Mouse (Mus musculus) lung, embryonic 16.5 days (tissue): Measurements from ENCODE around the gene A930017K11Rik. TPM values are rescaled to one million over a fixed set of nuclear protein-coding genes. Genes with fewer than 3 reads are reported as not detected.

Source experiments
- ATAC-seq: fragments of 200-750 bp; cut with Nextera tagmentation; 2 replicates; pipeline ENCODE4 v1.8.0; 2017; ENCODE audit warnings: low read depth, mild to moderate bottlenecking, moderate library complexity
- H3K27ac ChIP-seq: fragments of 300-500 bp; sonication (generic); 2 replicates; pipeline ENCODE4 v1.5.1; 2014; ENCODE audit warnings: mild to moderate bottlenecking, control low read depth, low read length
- H3K27me3 ChIP-seq: fragments of 300-500 bp; sonication (generic); 2 replicates; pipeline ENCODE4 v1.6.1; 2014; ENCODE audit warnings: low read depth, low read length, mixed read lengths; ENCODE audit not compliant: control insufficient read depth, insufficient read depth
- H3K36me3 ChIP-seq: fragments of 300-500 bp; sonication (generic); 2 replicates; pipeline ENCODE4 v1.6.1; 2014; ENCODE audit warnings: low read length; ENCODE audit not compliant: control insufficient read depth, insufficient read depth
- H3K4me1 ChIP-seq: fragments of 300-500 bp; sonication (generic); replicated peaks from 2 replicates; pipeline ENCODE4 v1.6.1; 2014; ENCODE audit warnings: low read length, mixed read lengths; ENCODE audit not compliant: control insufficient read depth, insufficient read depth
- H3K4me2 ChIP-seq: fragments of 300-500 bp; sonication (generic); 2 replicates; pipeline ENCODE4 v1.6.1; 2014; ENCODE audit warnings: low read depth, low read length, control low read depth
- H3K4me3 ChIP-seq: fragments of 300-500 bp; sonication (generic); 2 replicates; pipeline ENCODE4 v1.5.1; 2014; ENCODE audit warnings: mild to moderate bottlenecking, low read length, control low read depth
- H3K9ac ChIP-seq: fragments of 300-500 bp; sonication (generic); 2 replicates; pipeline ENCODE4 v1.6.1; 2014; ENCODE audit warnings: low read length, control low read depth
- H3K9me3 ChIP-seq: fragments of 300-500 bp; sonication (generic); 2 replicates; pipeline ENCODE4 v1.6.1; 2016; ENCODE audit warnings: low read length; ENCODE audit not compliant: control insufficient read depth
- WGBS: fragments of 180-500 bp; shearing (Covaris S2); extraction: QIAGEN DNeasy Blood & Tissue Kit; methylation state at CpG from one replicate; pipeline ENCODE4 v1.1.7; 2014; 5-methylcytosine and 5-hydroxymethylcytosine counted together
- polyA plus RNA-seq: library from polyadenylated mRNA; unstranded; fragments of >200 nt; fragmentation: Nextera tagmentation; extraction: Ambion mirVana; gene quantifications from 2 replicates; pipeline ENCODE4 v1.2.1, GENCODE M21; 2015

Gene A930017K11Rik
- polyA plus RNA-seq, 1 experiment from 2014 or later: 0.16 TPM

DNA sequence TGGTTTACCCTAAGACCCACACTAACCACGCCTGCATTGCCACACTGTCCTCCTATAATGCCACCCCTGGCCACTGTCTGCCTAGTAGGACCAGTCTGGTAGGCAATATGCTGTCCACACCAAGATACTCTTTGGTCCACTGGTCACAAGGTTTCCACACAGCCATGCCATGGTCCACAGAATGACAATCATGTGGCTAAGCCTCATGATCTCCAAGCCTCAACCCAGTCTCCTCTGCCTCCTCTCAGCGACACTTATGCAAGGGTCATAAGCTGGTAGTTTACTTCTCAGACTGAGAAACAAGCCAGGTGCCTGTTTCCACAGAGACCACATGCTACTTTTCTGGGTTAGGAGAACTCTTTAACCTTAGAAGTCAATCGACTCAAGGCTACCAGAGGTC lies 30.5 kb upstream of the A930017K11Rik start:
- H3K4me2 ChIP-seq: no peak overlapping the region
- ATAC-seq: no peak
- 86% methylated on average over 3 of the region's 3 CpGs for WGBS
- no peak overlapping the region for H3K27ac ChIP-seq
- H3K9me3 ChIP-seq: no peaks in the 10 kb centered on the region
- peaks cover 26% of the 10 kb centered on the region for H3K4me1 ChIP-seq
- H3K4me3 ChIP-seq: no peak overlapping the region
- 0 out of 2 replicates have a peak, but pooled peaks cover under 1% of the 10 kb centered on the region for H3K36me3 ChIP-seq
- no peak overlapping the region for H3K9ac ChIP-seq
- no peaks in the 10 kb centered on the region for H3K27me3 ChIP-seq

DNA sequence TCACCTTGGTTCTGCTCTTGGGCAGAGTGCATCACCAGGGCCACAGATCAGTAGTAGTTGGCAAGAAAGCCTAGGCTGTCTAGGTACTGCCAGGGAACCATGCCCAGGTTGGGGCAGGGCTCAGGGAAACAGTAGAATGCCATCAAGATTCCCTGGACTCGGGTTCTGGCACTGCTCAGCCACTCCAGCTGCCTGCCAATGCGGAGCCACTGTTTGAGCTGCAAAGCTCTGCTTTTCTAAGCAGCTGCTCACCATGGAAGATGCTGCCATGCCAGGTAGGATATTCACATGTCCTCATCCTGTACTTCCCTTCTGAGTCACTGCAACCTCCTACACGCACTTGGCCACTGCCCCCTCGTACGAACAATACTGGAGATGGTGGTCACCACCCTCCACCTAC lies 28.5 kb upstream of the A930017K11Rik start:
- Histone ChIP-seq H3K36me3 (0 out of 2 replicates have a peak, but pooled peaks cover 2% of the 10 kb centered on the region), H3K4me2 (no peak overlapping the region), H3K4me3 (no peak overlapping the region), H3K9ac (0 out of 2 replicates have a peak overlapping the region, but pooled peaks have one; percentile 9), H3K27ac (no peak overlapping the region), H3K27me3 (no peaks in the 10 kb centered on the region), H3K9me3 (no peaks in the 10 kb centered on the region), H3K4me1 (peaks cover 19% of the 10 kb centered on the region)
- WGBS: 79% methylated on average over 5 of the region's 5 CpGs
- ATAC-seq: no peak

DNA sequence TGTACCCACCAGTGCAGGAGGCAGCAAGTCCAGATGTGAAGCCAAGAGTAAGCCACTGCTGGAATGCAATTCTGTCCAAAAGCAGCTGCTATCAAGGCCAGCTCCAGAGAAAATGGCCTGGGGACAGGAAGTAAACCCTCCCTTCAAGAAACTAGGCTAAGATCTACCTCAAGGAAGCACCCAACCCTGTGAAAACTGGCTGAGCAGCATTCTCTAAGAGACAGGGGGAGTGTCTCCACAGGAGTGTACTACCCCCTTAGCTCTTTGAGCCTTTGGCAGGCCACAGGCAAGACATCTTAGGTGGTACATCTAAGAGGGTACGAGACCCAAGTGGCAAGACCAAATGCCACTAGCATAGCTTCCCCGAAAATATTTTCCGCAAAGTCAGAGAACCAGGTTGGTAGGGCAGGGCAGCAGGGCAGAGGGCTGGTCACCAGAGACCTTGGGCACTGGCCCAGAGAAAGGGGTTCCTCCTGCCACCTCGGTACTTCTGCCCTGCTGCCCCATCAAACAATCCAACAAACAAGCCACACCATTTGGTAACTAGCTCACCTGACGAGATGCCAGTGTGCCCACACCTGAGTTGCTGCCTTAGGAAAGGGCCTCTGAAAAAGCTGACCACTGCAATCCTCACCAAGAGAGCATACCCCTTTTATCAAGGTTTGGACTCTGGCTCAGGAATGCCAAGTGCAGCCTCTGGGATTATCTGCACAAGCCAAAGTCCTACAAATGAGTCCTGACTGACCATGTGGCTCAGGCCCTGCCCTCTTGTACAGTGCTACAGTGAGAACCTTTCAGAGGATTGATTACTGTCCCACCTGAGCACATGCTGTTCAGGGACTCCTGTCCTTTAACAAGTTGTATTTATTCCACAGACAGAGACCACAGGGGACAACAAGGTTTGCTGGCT lies 27.7 kb upstream of the A930017K11Rik start:
- no peaks in the 10 kb centered on the region for H3K27me3 ChIP-seq
- H3K9ac ChIP-seq: no peak overlapping the region
- WGBS: 79% methylated on average over 5 of the region's 5 CpGs
- H3K9me3 ChIP-seq: no peaks in the 10 kb centered on the region
- H3K4me3 ChIP-seq: no peak overlapping the region
- peak; percentile 50; the same call in 1 of the 2 replicates for ATAC-seq
- H3K4me1 ChIP-seq: peaks cover 19% of the 10 kb centered on the region
- H3K36me3 ChIP-seq: 0 out of 2 replicates have a peak, but pooled peaks cover 2% of the 10 kb centered on the region
- no peak overlapping the region for H3K4me2 ChIP-seq
- no peak overlapping the region for H3K27ac ChIP-seq

DNA sequence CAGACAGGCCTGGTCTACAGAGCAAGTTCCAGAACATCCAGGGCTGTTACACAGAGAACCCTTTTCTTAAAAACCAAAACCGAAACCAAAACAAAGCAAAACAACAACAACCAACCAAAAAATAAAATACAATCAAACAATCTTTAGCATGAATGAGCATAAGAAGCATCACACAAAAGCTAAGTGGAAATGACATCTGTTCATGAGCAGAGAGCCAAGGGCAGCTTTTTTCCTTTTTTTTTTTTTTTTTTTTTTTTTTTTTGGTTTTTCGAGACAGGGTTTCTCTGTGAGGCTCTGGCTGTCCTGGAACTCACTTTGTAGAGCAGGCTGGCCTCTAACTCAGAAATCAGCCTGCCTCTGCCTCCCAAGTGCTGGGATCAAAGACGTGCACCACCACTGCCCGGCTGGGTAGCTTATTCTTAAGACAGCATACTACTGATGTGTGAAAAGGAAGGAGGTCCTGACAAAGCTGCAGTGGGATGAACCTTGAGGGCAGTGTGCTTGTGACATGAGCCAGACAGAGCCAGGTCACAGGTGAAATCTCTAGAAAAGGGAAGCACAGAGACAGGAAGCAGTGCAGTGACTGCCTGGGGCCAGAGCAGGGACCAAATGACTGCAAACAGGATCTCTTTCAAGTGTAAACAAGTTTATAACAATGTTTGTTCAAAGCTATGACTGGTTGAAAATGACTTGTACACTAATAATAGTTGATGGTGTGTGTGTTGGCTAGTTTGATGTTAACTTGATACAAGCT lies 18.8 kb upstream of the A930017K11Rik start:
- H3K4me2 ChIP-seq: no peak overlapping the region
- H3K9ac ChIP-seq: no peak overlapping the region
- WGBS: 82% methylated on average over 4 of the region's 4 CpGs
- no peaks in the 10 kb centered on the region for H3K36me3 ChIP-seq
- no peak overlapping the region for H3K4me3 ChIP-seq
- peaks cover 17% of the 10 kb centered on the region for H3K4me1 ChIP-seq
- H3K9me3 ChIP-seq: no peaks in the 10 kb centered on the region
- no peak overlapping the region for H3K27ac ChIP-seq
- ATAC-seq: no peak
- H3K27me3 ChIP-seq: no peaks in the 10 kb centered on the region

DNA sequence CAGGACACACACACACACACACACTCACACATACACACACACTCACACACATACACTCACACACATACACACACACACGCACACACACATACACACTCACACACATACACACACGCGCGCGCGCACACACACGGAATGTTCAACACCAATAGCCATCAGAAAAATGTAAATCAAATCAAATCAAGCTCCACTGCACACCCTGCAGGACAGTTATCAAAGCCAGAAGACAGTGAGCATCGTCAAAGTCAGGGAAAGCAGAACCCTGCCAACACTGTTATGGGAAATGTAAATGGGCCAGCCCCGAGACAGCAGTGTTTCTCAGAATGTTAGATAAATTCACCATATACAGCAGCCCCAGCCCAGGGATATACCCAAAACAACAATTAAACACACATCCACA lies 18.1 kb upstream of the A930017K11Rik start:
- no peaks in the 10 kb centered on the region for H3K36me3 ChIP-seq
- no peak overlapping the region for H3K27ac ChIP-seq
- peaks cover 17% of the 10 kb centered on the region for H3K4me1 ChIP-seq
- H3K9me3 ChIP-seq: no peaks in the 10 kb centered on the region
- H3K9ac ChIP-seq: no peak overlapping the region
- H3K27me3 ChIP-seq: no peaks in the 10 kb centered on the region
- no peak for ATAC-seq
- WGBS: 88% methylated on average over 9 of the region's 9 CpGs
- H3K4me2 ChIP-seq: no peak overlapping the region
- H3K4me3 ChIP-seq: no peak overlapping the region

DNA sequence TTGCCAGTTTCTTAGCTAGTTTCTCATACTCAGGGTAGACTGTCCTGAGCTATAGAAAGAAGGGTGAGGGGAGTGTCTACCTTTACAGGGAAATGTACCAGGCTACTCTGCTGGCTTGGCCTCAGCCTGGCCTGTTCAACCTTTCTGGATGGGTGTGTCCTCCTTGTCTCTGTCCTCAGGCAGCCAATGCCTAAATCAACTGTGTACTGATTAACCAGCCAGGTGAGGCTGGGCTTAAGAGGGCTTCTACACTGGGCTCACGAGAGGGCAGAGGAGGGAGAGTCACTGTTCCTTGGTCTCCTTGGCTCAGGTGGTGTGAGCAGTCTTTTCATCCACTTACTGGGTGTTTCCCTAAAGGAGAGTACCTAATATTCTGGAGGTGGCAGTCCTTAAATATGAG lies 15.8 kb upstream of the A930017K11Rik start:
- Histone ChIP-seq H3K27me3 (no peaks in the 10 kb centered on the region), H3K36me3 (no peaks in the 10 kb centered on the region), H3K9ac (no peak overlapping the region), H3K27ac (0 out of 2 replicates have a peak overlapping the region, but pooled peaks have one; percentile 5), H3K9me3 (no peaks in the 10 kb centered on the region), H3K4me2 (no peak overlapping the region), H3K4me1 (peaks cover 17% of the 10 kb centered on the region), H3K4me3 (no peak overlapping the region)
- peak; percentile 83 for ATAC-seq
- WGBS: 60% methylated on average over 1 of the region's 1 CpGs

DNA sequence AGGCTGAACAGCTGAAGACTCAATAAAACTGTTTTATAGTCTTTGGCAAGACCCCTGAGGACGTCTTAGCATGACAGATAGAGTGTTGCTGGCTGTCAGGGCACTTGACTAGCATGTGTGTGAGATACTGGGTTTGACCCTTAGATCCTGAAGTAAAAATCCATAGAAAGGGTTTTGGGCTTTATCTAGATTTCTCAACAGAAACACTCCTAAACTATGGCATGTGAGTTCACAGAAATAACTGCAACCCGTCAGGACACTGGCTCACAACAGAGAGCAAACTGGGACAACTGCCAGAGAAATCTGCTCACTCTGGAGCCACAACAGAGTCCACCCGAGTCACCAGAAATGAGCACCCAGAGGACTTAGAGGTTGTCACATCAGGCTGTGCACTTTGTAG lies 15.3 kb upstream of the A930017K11Rik start:
- WGBS: 21% methylated on average over 3 of the region's 3 CpGs

DNA sequence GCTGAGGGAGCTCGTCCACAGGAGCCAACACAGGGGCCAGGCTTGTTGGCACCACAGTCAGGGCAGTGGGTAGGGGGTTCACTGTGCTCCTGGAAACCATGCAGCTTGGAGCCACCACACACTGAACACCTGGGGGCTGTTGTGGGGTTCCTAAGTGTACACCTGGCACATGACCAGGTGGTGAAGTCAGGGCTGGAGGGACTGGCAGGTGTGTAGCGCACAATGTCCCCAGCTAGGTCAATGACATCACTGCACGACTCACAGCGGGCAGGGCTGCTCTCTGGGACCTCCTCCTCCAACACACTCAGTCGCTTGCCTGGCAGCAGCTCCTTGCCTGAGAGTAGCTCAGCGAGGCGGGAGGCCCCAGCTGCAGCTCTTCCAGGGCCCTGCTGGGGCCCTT lies 11.9 kb upstream of the A930017K11Rik start:
- H3K4me3 ChIP-seq: no peak overlapping the region
- no peaks in the 10 kb centered on the region for H3K9me3 ChIP-seq
- no peak overlapping the region for H3K9ac ChIP-seq
- ATAC-seq: no peak
- H3K4me2 ChIP-seq: no peak overlapping the region
- H3K36me3 ChIP-seq: peaks cover 4% of the 10 kb centered on the region; the same call in 1 of the 2 replicates
- no peaks in the 10 kb centered on the region for H3K27me3 ChIP-seq
- H3K4me1 ChIP-seq: peaks cover 17% of the 10 kb centered on the region
- H3K27ac ChIP-seq: no peak overlapping the region
- 79% methylated on average over 7 of the region's 7 CpGs for WGBS

More for the DNA sequence above, 15.3 kb upstream of the A930017K11Rik start:
- Histone ChIP-seq H3K9ac (no peak overlapping the region), H3K4me1 (peaks cover 17% of the 10 kb centered on the region), H3K4me2 (no peak overlapping the region), H3K36me3 (no peaks in the 10 kb centered on the region), H3K9me3 (no peaks in the 10 kb centered on the region), H3K27me3 (no peaks in the 10 kb centered on the region), H3K4me3 (no peak overlapping the region), H3K27ac (0 out of 2 replicates have a peak overlapping the region, but pooled peaks have one; percentile 18)
- peak; percentile 69 for ATAC-seq

DNA sequence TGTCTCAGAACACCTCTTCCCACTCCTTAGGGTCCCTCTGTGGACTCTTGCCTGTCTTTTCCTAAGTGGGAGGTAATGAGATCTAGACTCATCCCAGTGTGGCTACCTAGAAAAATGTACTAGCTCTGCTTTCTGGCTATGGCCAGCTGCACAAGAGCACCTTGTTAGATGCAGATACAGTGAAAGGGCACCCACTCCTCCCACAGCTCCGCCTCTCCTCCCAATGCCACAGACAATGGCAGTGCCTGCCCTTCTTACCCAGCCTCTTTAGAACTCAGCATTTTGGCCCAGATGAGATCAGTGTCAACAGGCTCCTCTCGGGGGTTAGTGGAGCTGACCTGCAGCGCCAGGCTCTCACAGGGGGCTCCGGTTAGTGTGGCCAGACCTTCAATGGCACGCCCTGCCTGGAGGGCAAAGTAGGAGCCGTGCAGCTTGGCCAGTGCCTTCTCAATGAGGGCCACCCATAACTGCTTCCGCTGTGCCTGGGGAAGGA lies 10.1 kb upstream of the A930017K11Rik start:
- ATAC-seq: no peak

More for the DNA sequence above, 10.1 kb upstream of the A930017K11Rik start:
- no peaks in the 10 kb centered on the region for H3K9me3 ChIP-seq
- peaks cover 7% of the 10 kb centered on the region for H3K36me3 ChIP-seq
- no peak overlapping the region for H3K27ac ChIP-seq
- peaks cover 4% of the 10 kb centered on the region for H3K4me1 ChIP-seq
- H3K9ac ChIP-seq: no peak overlapping the region
- H3K4me3 ChIP-seq: no peak overlapping the region
- 95% methylated on average over 7 of the region's 7 CpGs for WGBS
- no peak overlapping the region for H3K4me2 ChIP-seq
- H3K27me3 ChIP-seq: no peaks in the 10 kb centered on the region
